Mouse (Mus musculus) v-Abl transformed pro-B cells (cell line): Measurements from ENCODE around the gene Ror1.

Source experiments
- in situ Hi-C, 2 experiments: fragments of 400-800 bp; cut with MboI; formaldehyde crosslinking; loops; one replicate each; pipeline ENCODE4 v1.15.1; 2025; ENCODE audit not compliant: unreplicated experiment in 2 of 2

Gene Ror1

GRCm38 (mm10) chr4:100369541-100370174 lies 274.1 kb downstream of the Ror1 start:
- in situ Hi-C loops: no loop called here

- in situ Hi-C loops: no loop called here
These were observed 277.2 kb downstream of the Ror1 start for GRCm38 (mm10) chr4:100372806-100373205.

GRCm38 (mm10) chr4:100373780-100374179 lies 278.2 kb downstream of the Ror1 start:
- in situ Hi-C loops: no loop called here

GRCm38 (mm10) chr4:100375286-100375685 lies 279.7 kb downstream of the Ror1 start:
- in situ Hi-C loops: no loop called here

- in situ Hi-C loops: no loop called here
These were observed 280.6 kb downstream of the Ror1 start for GRCm38 (mm10) chr4:100376163-100376562.

- in situ Hi-C loops: no loop called here
These were observed 281.6 kb downstream of the Ror1 start for GRCm38 (mm10) chr4:100377231-100377630.

- in situ Hi-C loops: no loop called here
These were observed 282.4 kb downstream of the Ror1 start for GRCm38 (mm10) chr4:100377996-100378395.

GRCm38 (mm10) chr4:100381760-100382159 lies 286.2 kb downstream of the Ror1 start:
- in situ Hi-C loops: no loop called here

GRCm38 (mm10) chr4:100386272-100386988 lies 290.8 kb downstream of the Ror1 start:
- in situ Hi-C loops: no loop called here

GRCm38 (mm10) chr4:100390436-100390835 lies 294.8 kb downstream of the Ror1 start:
- in situ Hi-C loops: no loop called here

- in situ Hi-C loops: no loop called here
These were observed 295.4 kb downstream of the Ror1 start for GRCm38 (mm10) chr4:100391021-100391420.

- in situ Hi-C loops: no loop called here
These were observed 297.9 kb downstream of the Ror1 start for GRCm38 (mm10) chr4:100393374-100394061.

- in situ Hi-C loops: no loop called here
These were observed 299.8 kb downstream of the Ror1 start for GRCm38 (mm10) chr4:100395407-100395806.

GRCm38 (mm10) chr4:100398079-100398478 lies 302.5 kb downstream of the Ror1 start:
- in situ Hi-C loops: no loop called here

- in situ Hi-C loops: loop anchor here in 1 of 2 experiments (25.0 kb wide), 1 partner anchor 1164 kb away; no protein-coding TSS in a partner anchor
These were observed 305.5 kb downstream of the Ror1 start for GRCm38 (mm10) chr4:100401078-100401477.

- in situ Hi-C loops: loop anchor here in 1 of 2 experiments (25.0 kb wide), 1 partner anchor 1165 kb away; no protein-coding TSS in a partner anchor
These were observed 306.2 kb downstream of the Ror1 start for GRCm38 (mm10) chr4:100401581-100402470.

- in situ Hi-C loops: loop anchor here (5.0 to 25.0 kb wide), 3 partner anchors 380 to 1170 kb away; no protein-coding TSS in a partner anchor
These were observed 311.8 kb downstream of the Ror1 start for GRCm38 (mm10) chr4:100407261-100407874.

- in situ Hi-C loops: loop anchor here (5.0 to 25.0 kb wide), 3 partner anchors 382 to 1172 kb away; no protein-coding TSS in a partner anchor
These were observed 313.9 kb downstream of the Ror1 start for GRCm38 (mm10) chr4:100409521-100409920.

- in situ Hi-C loops: loop anchor here in 1 of 2 experiments (25.0 kb wide), 1 partner anchor 1175 kb away; no protein-coding TSS in a partner anchor
These were observed 316.4 kb downstream of the Ror1 start for GRCm38 (mm10) chr4:100411841-100412539.
